Mouse (Mus musculus): ENCODE measurements around the gene Pla2g3. TPM values are rescaled to one million over a fixed set of nuclear protein-coding genes. Genes with fewer than 3 reads are reported as not detected.

Pla2g3 gene
- polyA plus RNA-seq, 1 experiment from 2014 or later: 0.86 TPM

DNA sequence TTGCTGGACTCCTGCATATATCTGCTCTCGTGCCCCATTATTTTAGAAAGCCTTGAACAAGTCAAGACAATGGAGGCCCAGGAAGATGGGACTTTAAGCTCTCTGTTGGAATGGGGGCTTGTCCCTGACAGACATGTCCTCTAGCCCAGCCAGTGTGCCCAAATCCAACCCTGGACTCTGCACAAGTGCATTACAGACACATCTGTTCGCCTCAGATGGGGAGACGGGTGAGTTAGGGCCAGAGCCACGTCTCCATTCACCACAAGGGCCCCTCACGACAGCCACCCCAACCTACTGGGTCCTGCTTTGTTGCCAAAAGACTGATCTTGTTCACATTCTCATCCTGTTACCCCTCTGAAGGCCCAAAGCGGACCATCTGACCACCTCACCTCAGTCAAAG, 40.1 kb downstream of the Pla2g3 start:
- Histone ChIP-seq H3K36me3 (ENCODE audit: control insufficient read depth, insufficient read depth, low read length) (peaks cover 6% of the 10 kb centered on the region; the same call in 1 of the 2 replicates), H3K9me3 (ENCODE audit: control insufficient read depth, low read length) (no peaks in the 10 kb centered on the region), H3K4me2 (replicated peaks; ENCODE audit: low read depth, low read length) (no peak overlapping the region), H3K4me1 (replicated peaks; ENCODE audit: control insufficient read depth, insufficient read depth, low read length) (no peaks in the 10 kb centered on the region), H3K27ac (ENCODE audit: low read depth, low read length) (no peak overlapping the region), H3K4me3 (ENCODE audit: low read depth, low read length) (no peak overlapping the region), H3K9ac (ENCODE audit: low read depth, low read length) (no peak overlapping the region), H3K27me3 (ENCODE audit: control insufficient read depth, insufficient read depth, low read length) (no peaks in the 10 kb centered on the region)
- DNase-seq (ENCODE audit: low spot score) (no peak), ATAC-seq (ENCODE audit: low FRiP score) (no peak)
- 86% methylated on average over 6 of the region's 6 CpGs for WGBS

- no peak for DNase-seq (ENCODE audit: low spot score)
- Histone ChIP-seq H3K27ac (ENCODE audit: low read depth, low read length) (no peak overlapping the region), H3K9me3 (ENCODE audit: control insufficient read depth, low read length) (no peaks in the 10 kb centered on the region), H3K27me3 (ENCODE audit: control insufficient read depth, insufficient read depth, low read length) (no peaks in the 10 kb centered on the region), H3K4me3 (ENCODE audit: low read depth, low read length) (no peak overlapping the region), H3K9ac (ENCODE audit: low read depth, low read length) (no peak overlapping the region), H3K4me1 (replicated peaks; ENCODE audit: control insufficient read depth, insufficient read depth, low read length) (no peaks in the 10 kb centered on the region), H3K36me3 (ENCODE audit: control insufficient read depth, insufficient read depth, low read length) (peaks cover 2% of the 10 kb centered on the region; the same call in 1 of the 2 replicates), H3K4me2 (replicated peaks; ENCODE audit: low read depth, low read length) (no peak overlapping the region)
- WGBS: 83% methylated on average over 20 of the region's 20 CpGs
- ATAC-seq (ENCODE audit: low FRiP score): no peak
Observed at GRCm38 (mm10) chr11:3529476-3530252, 41.6 kb downstream of the Pla2g3 start.

- ATAC-seq (ENCODE audit: low FRiP score): no peak
- no peak for DNase-seq (ENCODE audit: low spot score)
Observed at GRCm38 (mm10) chr11:3530731-3531130, 42.6 kb downstream of the Pla2g3 start.

GRCm38 (mm10) chr11:3531634-3532033, 43.5 kb downstream of the Pla2g3 start:
- DNase-seq (ENCODE audit: low spot score) (no peak), ATAC-seq (ENCODE audit: low FRiP score) (no peak)
- no peak overlapping the region for H3K4me2 ChIP-seq (replicated peaks; ENCODE audit: low read depth, low read length)
- H3K27me3 ChIP-seq (ENCODE audit: control insufficient read depth, insufficient read depth, low read length): no peaks in the 10 kb centered on the region
- H3K9ac ChIP-seq (ENCODE audit: low read depth, low read length): no peak overlapping the region
- peaks cover 2% of the 10 kb centered on the region; the same call in 1 of the 2 replicates for H3K36me3 ChIP-seq (ENCODE audit: control insufficient read depth, insufficient read depth, low read length)
- H3K27ac ChIP-seq (ENCODE audit: low read depth, low read length): no peak overlapping the region
- H3K4me3 ChIP-seq (ENCODE audit: low read depth, low read length): no peak overlapping the region
- 81% methylated on average over 6 of the region's 6 CpGs for WGBS
- no peaks in the 10 kb centered on the region for H3K9me3 ChIP-seq (ENCODE audit: control insufficient read depth, low read length)
- H3K4me1 ChIP-seq (replicated peaks; ENCODE audit: control insufficient read depth, insufficient read depth, low read length): peaks cover 4% of the 10 kb centered on the region; the same call in 1 of the 2 replicates

More at GRCm38 (mm10) chr11:3530731-3531130, 42.6 kb downstream of the Pla2g3 start:
- Histone ChIP-seq H3K9ac (ENCODE audit: low read depth, low read length) (no peak overlapping the region), H3K27me3 (ENCODE audit: control insufficient read depth, insufficient read depth, low read length) (no peaks in the 10 kb centered on the region), H3K27ac (ENCODE audit: low read depth, low read length) (no peak overlapping the region), H3K4me1 (replicated peaks; ENCODE audit: control insufficient read depth, insufficient read depth, low read length) (no peaks in the 10 kb centered on the region), H3K36me3 (ENCODE audit: control insufficient read depth, insufficient read depth, low read length) (peaks cover 2% of the 10 kb centered on the region; the same call in 1 of the 2 replicates), H3K9me3 (ENCODE audit: control insufficient read depth, low read length) (no peaks in the 10 kb centered on the region), H3K4me2 (replicated peaks; ENCODE audit: low read depth, low read length) (no peak overlapping the region), H3K4me3 (ENCODE audit: low read depth, low read length) (no peak overlapping the region)
- WGBS: 100% methylated on average over 2 of the region's 3 CpGs

DNA sequence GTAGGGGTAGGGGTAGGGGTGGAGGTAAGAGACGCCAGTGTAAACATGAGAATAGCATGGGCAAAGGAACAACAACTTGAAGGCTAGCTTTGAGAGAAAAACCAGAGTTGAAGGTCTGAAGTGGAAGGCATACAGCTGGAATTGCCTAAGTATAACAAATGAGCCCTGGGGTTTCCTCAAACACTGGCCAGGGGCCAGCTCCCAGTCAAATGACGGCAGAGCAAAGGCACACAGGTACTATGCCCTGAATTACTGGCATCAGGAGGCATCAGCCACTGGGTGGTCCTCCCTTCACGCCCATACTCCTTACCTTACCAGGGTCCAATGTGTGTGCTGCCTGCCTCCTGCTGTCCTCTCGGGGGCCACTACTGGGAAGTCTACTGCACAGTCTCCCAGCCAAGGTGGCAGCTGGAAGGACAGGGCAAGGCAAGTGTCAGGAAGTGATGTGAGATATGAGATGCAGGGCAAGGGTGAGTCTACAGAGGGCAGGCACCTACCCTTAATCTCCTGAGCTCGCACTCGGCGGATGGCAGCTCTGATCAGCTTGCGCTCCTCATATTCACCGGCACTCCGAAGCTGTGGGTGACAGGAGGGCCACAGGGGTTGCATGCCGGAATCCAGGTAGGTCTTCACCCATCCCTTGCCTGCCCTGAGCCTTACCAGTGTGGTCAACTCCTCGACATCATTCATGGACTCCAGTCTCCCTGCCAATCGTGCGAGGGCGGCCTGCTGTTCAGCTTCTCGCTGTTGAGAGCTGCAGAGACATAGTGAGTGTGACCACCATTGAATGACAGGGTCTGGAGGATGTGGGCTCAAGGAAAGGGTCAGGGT, 44.2 kb downstream of the Pla2g3 start:
- Histone ChIP-seq H3K4me1 (replicated peaks; ENCODE audit: control insufficient read depth, insufficient read depth, low read length) (peaks cover 4% of the 10 kb centered on the region; the same call in 1 of the 2 replicates), H3K27ac (ENCODE audit: low read depth, low read length) (no peak overlapping the region), H3K9ac (ENCODE audit: low read depth, low read length) (no peak overlapping the region), H3K36me3 (ENCODE audit: control insufficient read depth, insufficient read depth, low read length) (peaks cover 2% of the 10 kb centered on the region; the same call in 1 of the 2 replicates), H3K4me3 (ENCODE audit: low read depth, low read length) (no peak overlapping the region), H3K9me3 (ENCODE audit: control insufficient read depth, low read length) (no peaks in the 10 kb centered on the region), H3K4me2 (replicated peaks; ENCODE audit: low read depth, low read length) (no peak overlapping the region), H3K27me3 (ENCODE audit: control insufficient read depth, insufficient read depth, low read length) (no peaks in the 10 kb centered on the region)
- 94% methylated on average over 16 of the region's 16 CpGs for WGBS
- DNase-seq (ENCODE audit: low spot score) (no peak), ATAC-seq (ENCODE audit: low FRiP score) (no peak)

- H3K4me1 ChIP-seq (replicated peaks; ENCODE audit: control insufficient read depth, insufficient read depth, low read length): peaks cover 6% of the 10 kb centered on the region
- no peak overlapping the region for H3K4me2 ChIP-seq (replicated peaks; ENCODE audit: low read depth, low read length)
- DNase-seq (ENCODE audit: low spot score) (no peak), ATAC-seq (ENCODE audit: low FRiP score) (no peak)
- no peaks in the 10 kb centered on the region for H3K9me3 ChIP-seq (ENCODE audit: control insufficient read depth, low read length)
- no peak overlapping the region for H3K4me3 ChIP-seq (ENCODE audit: low read depth, low read length)
- H3K36me3 ChIP-seq (ENCODE audit: control insufficient read depth, insufficient read depth, low read length): peaks cover 2% of the 10 kb centered on the region; the same call in 1 of the 2 replicates
- no peaks in the 10 kb centered on the region for H3K27me3 ChIP-seq (ENCODE audit: control insufficient read depth, insufficient read depth, low read length)
- 87% methylated on average over 17 of the region's 17 CpGs for WGBS
- no peak overlapping the region for H3K9ac ChIP-seq (ENCODE audit: low read depth, low read length)
- no peak overlapping the region for H3K27ac ChIP-seq (ENCODE audit: low read depth, low read length)
Observed at GRCm38 (mm10) chr11:3533406-3533932, 45.4 kb downstream of the Pla2g3 start.

DNA sequence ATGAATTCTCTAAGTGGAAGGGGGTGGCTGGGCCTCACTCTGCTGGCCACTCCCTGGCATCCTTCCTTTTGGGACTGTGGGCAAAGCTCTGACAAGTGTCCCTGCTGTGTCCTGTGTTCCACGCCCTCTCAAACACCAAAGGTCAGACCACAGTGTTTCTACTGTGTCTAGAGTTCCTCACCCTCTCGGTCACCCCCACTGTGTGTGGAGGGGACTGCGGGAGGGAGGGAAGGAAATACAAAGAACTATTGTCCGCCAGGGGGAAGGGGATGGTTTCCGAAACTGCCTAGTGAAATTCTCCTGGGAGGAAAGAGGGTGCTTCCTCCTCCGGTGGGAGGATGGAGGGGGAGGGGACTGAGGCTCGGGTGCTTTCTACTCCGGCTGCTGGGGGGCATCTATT, 46.9 kb downstream of the Pla2g3 start:
- H3K4me2 ChIP-seq (replicated peaks; ENCODE audit: low read depth, low read length): 0 out of 2 replicates have a peak overlapping the region, but pooled peaks have one; percentile 79
- no peak overlapping the region for H3K4me3 ChIP-seq (ENCODE audit: low read depth, low read length)
- H3K36me3 ChIP-seq (ENCODE audit: control insufficient read depth, insufficient read depth, low read length): peaks cover 2% of the 10 kb centered on the region; the same call in 1 of the 2 replicates
- DNase-seq (ENCODE audit: low spot score) (no peak), ATAC-seq (ENCODE audit: low FRiP score) (peak; percentile 23; the same call in 1 of the 2 replicates)
- no peak overlapping the region for H3K27ac ChIP-seq (ENCODE audit: low read depth, low read length)
- WGBS: 4% methylated on average over 8 of the region's 8 CpGs
- H3K9me3 ChIP-seq (ENCODE audit: control insufficient read depth, low read length): no peaks in the 10 kb centered on the region
- H3K4me1 ChIP-seq (replicated peaks; ENCODE audit: control insufficient read depth, insufficient read depth, low read length): peaks cover 6% of the 10 kb centered on the region
- H3K27me3 ChIP-seq (ENCODE audit: control insufficient read depth, insufficient read depth, low read length): no peaks in the 10 kb centered on the region
- no peak overlapping the region for H3K9ac ChIP-seq (ENCODE audit: low read depth, low read length)

- DNase-seq (ENCODE audit: low spot score) (peak; percentile 98), ATAC-seq (ENCODE audit: low FRiP score) (peak; percentile 82)
- Histone ChIP-seq H3K36me3 (ENCODE audit: control insufficient read depth, insufficient read depth, low read length) (peaks cover 2% of the 10 kb centered on the region; the same call in 1 of the 2 replicates), H3K9ac (ENCODE audit: low read depth, low read length) (peak overlapping the region; percentile 42), H3K27ac (ENCODE audit: low read depth, low read length) (peak overlapping the region; percentile 12), H3K4me1 (replicated peaks; ENCODE audit: control insufficient read depth, insufficient read depth, low read length) (peaks cover 6% of the 10 kb centered on the region), H3K27me3 (ENCODE audit: control insufficient read depth, insufficient read depth, low read length) (no peaks in the 10 kb centered on the region), H3K4me3 (ENCODE audit: low read depth, low read length) (peak overlapping the region; percentile 36), H3K4me2 (replicated peaks; ENCODE audit: low read depth, low read length) (peak overlapping the region; percentile 79), H3K9me3 (ENCODE audit: control insufficient read depth, low read length) (no peaks in the 10 kb centered on the region)
- under 1% methylated on average over 35 of the region's 36 CpGs for WGBS
Observed at GRCm38 (mm10) chr11:3535406-3535986, 47.4 kb downstream of the Pla2g3 start.

Measured in hindbrain, embryonic 11.5 days (tissue).